Mouse (Mus musculus): ENCODE data around the gene Csf2rb. TPM values are rescaled to one million over a fixed set of nuclear protein-coding genes. Genes with fewer than 3 reads are reported as not detected.

The Csf2rb gene
- polyA plus RNA-seq (2021; fragmentation: Nextera tagmentation), result 0.46 and 0.55 TPM in 2 replicates
- long read RNA-seq, experiment 1, full-length matches to known transcripts, result 1 of 1 reads
- long read RNA-seq, experiment 1, partial matches to known transcripts, result 0 of 1 reads
- long read RNA-seq, experiment 1, other reads (novel, unspliced or antisense), result 0 of 1 reads
- long read RNA-seq, experiment 2, result 0 reads

DNA sequence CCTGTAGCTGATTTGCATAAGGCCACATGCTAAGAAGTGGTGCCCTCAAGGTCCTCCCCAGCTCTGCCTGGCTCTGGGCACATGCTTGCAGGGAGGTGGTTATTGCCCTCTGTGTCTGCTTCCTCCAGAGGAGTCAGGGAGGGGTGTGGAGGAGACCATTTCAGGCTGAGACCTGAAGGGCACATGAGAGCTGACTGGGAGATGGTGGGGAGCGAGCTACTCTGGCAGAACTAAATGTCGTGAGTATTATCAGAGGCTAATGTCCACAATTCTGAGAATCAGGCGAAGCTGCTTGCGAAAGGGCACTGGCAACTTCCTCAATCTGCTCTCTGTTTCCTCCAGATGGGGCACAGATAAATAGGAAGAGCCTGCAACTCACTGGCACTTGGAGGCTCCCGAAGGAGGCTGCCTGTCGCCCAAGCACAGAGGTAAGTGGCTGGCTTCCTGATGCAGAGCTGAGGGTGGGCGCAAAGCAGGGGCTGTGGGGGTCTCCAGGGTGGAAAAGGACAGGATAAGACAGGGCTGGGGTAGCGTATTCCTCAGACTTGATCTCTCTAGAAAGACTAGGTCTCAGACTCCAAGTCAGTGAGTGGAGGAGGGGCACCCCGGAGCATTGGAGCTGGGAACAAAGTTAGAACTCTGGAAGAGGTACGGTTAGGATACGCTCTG lies at the start of gene Csf2rb:
Gene Csf2rb, plus strand, starts transcription at position 82 of the 669 bp plus-strand sequence.

DNA sequence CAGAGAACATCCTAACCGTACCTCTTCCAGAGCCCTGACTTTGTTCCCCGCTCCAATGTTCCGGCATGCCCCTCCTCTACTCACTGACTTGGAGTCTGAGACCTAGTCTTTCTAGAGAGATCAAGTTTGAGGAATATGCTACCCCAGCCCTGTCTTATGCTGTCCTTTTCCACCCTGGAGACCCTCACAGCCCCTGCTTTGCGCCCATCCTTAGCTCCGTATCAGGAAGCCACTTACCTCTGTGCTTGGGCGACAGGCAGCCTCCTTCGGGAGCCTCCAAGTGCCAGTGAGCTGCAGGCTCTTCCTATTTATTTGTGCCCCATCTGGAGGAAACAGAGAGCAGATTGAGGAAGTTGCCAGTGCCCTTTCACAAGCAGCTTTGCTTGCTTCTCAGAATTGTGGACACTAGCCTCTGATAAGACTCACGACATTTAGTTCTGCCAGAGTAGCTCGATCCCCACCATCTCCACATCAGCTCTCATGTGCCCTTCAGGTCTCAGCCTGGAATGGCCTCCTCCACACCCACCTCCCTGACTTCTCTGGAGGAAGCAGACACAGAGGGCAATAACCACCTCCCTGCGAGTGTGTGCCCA lies 20.1 kb upstream of the Csf2rb start, which contains the start of gene Csf2rb2:
Gene Csf2rb2, minus strand, starts transcription at position 381 of the 593 bp plus-strand sequence.

DNA sequence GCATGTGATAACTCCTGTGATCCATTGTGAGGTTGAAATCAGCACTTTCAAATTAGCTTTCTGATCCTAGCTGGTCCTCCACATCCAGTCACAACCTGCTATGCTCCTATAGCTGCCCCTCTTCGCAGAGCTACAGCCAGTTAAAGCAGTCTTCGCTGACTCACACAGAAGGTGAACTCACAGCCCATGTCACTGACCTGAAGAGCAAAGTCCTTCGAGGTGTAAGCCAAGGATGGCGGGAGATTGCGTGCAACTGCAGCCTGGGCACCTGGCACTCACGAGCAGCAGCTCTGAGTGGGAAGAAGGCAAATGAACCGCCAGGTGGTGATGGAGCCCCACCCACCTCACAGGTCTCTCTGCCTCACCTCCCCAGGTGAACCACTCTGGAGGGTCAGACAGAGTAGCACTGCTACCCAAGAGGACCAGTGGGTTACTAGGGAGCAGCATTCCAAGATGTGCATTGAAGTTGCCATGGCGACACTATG lies 70.0 kb downstream of the Csf2rb start, which contains the start of gene Tex33:
Gene Tex33, minus strand, starts transcription at position 435 of the 485 bp plus-strand sequence.

Small RNA genes lying within 50 kb of the gene (microRNA-seq; reads per million reads assigned to microRNA genes)
- gene Mir7676-1 (not detected), gene Mir7676-2 (not detected)

Other genes with a start within 250 kb of the Csf2rb start
- 6.2 and 6.3 TPM in 2 replicates for gene Cacng2, start 205.7 kb upstream of the Csf2rb start, polyA plus RNA-seq (2021; fragmentation: Nextera tagmentation)
- gene Ift27, start 151.6 kb upstream of the Csf2rb start, polyA plus RNA-seq (2021; fragmentation: Nextera tagmentation), result 40.1 and 43.6 TPM in 2 replicates
- 50.9 and 51.1 TPM in 2 replicates for gene Pvalb, start 119.4 kb upstream of the Csf2rb start, polyA plus RNA-seq (2021; fragmentation: Nextera tagmentation)
- gene Ncf4, start 81.0 kb upstream of the Csf2rb start, polyA plus RNA-seq (2021; fragmentation: Nextera tagmentation), result 1.5 and 2.1 TPM in 2 replicates
- gene Csf2rb2, start 20.0 kb upstream of the Csf2rb start, polyA plus RNA-seq (2021; fragmentation: Nextera tagmentation), result 0.72 and 0.95 TPM in 2 replicates
- gene Tex33, start 70.2 kb downstream of the Csf2rb start, polyA plus RNA-seq (2021; fragmentation: Nextera tagmentation), result not detected in 2 replicates
- gene Tst, start 80.2 kb downstream of the Csf2rb start, polyA plus RNA-seq (2021; fragmentation: Nextera tagmentation), result 107 and 112 TPM in 2 replicates
- 3.4 and 5.7 TPM in 2 replicates for gene Mpst, start 80.7 kb downstream of the Csf2rb start, polyA plus RNA-seq (2021; fragmentation: Nextera tagmentation)
- gene Kctd17, start 102.8 kb downstream of the Csf2rb start, polyA plus RNA-seq (2021; fragmentation: Nextera tagmentation), result 23.6 and 26.1 TPM in 2 replicates
- 0.67 and 0.83 TPM in 2 replicates for gene Tmprss6, start 142.9 kb downstream of the Csf2rb start, polyA plus RNA-seq (2021; fragmentation: Nextera tagmentation)
- 0.04 and 0.11 TPM in 2 replicates for gene Il2rb, start 169.5 kb downstream of the Csf2rb start, polyA plus RNA-seq (2021; fragmentation: Nextera tagmentation)
- gene C1qtnf6, start 205.7 kb downstream of the Csf2rb start, polyA plus RNA-seq (2021; fragmentation: Nextera tagmentation), result 0.24 and 0.38 TPM in 2 replicates
- gene Sstr3, start 218.9 kb downstream of the Csf2rb start, polyA plus RNA-seq (2021; fragmentation: Nextera tagmentation), result 5.2 and 5.3 TPM in 2 replicates
- 9.5 and 12.2 TPM in 2 replicates for gene Rac2, start 247.0 kb downstream of the Csf2rb start, polyA plus RNA-seq (2021; fragmentation: Nextera tagmentation)